9 mouse cellular contexts compared by ENCODE assay signal in genomic region chr4:13265755-13266154, GRCm38 (mm10).
A peak's percentile ranks its signal among the peaks of the same experiment; 100 is the strongest.
DNase-seq lines count a peak whose midpoint lies in the region; ATAC-seq and TF ChIP-seq lines count a peak whose summit lies in the region.
"Had no signal": no experiment of that assay in that cellular context is flagged by ENCODE, and none has a peak within 500 bp of the region (broad histone marks: within the 10 kb centered on the region; RNA-seq: fewer than 3 reads in every experiment).

No protein-coding gene starts in this region.

- H3K36me3 ChIP-seq in hindbrain, postnatal 0 days (ENCODE audit: insufficient read depth, low read length), result no peaks in the 10 kb centered on the region
- no peaks in the 10 kb centered on the region for H3K36me3 ChIP-seq in hindbrain, embryonic 16.5 days (ENCODE audit: control insufficient read depth, insufficient read depth, low read length)
- H3K36me3 ChIP-seq in embryonic facial prominence, embryonic 14.5 days (ENCODE audit: control insufficient read depth, insufficient read depth, low read length), result no peaks in the 10 kb centered on the region

- intact Hi-C loops in heart, postnatal 14 days (cut with DNase I), result loop anchor here (5.0 kb wide), 1 partner anchor 38 kb away; no protein-coding TSS in a partner anchor

- no peak for TF ChIP-seq CTCF in hindbrain, postnatal 0 days (IDR thresholded peaks at IDR 0.05; ENCODE audit: low read depth)

- no peak overlapping the region for H3K27ac ChIP-seq in hindbrain, postnatal 0 days
- H3K27ac ChIP-seq in hindbrain, embryonic 16.5 days (ENCODE audit: low read depth, low read length), result no peak overlapping the region
- H3K27ac ChIP-seq in embryonic facial prominence, embryonic 14.5 days (replicated peaks; ENCODE audit: low read depth, low read length), result no peak overlapping the region

- ATAC-seq in hindbrain, postnatal 0 days, result 0 out of 2 replicates have a peak, but pooled peaks have one; percentile 32
- ATAC-seq in hindbrain, embryonic 16.5 days, result no peak
- no peak for ATAC-seq in embryonic facial prominence, embryonic 14.5 days (ENCODE audit: low read depth)
- no peak for ATAC-seq in granulocyte monocyte progenitor cell, adult 5-6 weeks (replicated peaks; ENCODE audit: poor library complexity, severe bottlenecking)
- ATAC-seq: Patski had no signal

- H3K4me1 ChIP-seq in hindbrain, postnatal 0 days (ENCODE audit: insufficient read depth, low read length), result no peaks in the 10 kb centered on the region; the same call in 1 of the 2 replicates
- H3K4me1 ChIP-seq in hindbrain, embryonic 16.5 days (ENCODE audit: control insufficient read depth, insufficient read depth, low read depth, low read length), result no peaks in the 10 kb centered on the region
- H3K4me1 ChIP-seq in embryonic facial prominence, embryonic 14.5 days (ENCODE audit: control insufficient read depth, insufficient read depth, low read length), result peaks cover 10% of the 10 kb centered on the region

- H3K4me3 ChIP-seq in hindbrain, postnatal 0 days (ENCODE audit: low read length), result no peak overlapping the region
- no peak overlapping the region for H3K4me3 ChIP-seq in hindbrain, embryonic 16.5 days (ENCODE audit: low read length)
- H3K4me3 ChIP-seq in embryonic facial prominence, embryonic 14.5 days (ENCODE audit: low read depth, low read length), result no peak overlapping the region

- 30% methylated on average over 4 of the region's 4 CpGs for WGBS in hindbrain, postnatal 0 days
- 41% methylated on average over 4 of the region's 4 CpGs for WGBS in hindbrain, embryonic 16.5 days
- WGBS in embryonic facial prominence, embryonic 14.5 days, result 19% methylated on average over 4 of the region's 4 CpGs

- H3K9me3 ChIP-seq in hindbrain, postnatal 0 days (ENCODE audit: low read length), result no peaks in the 10 kb centered on the region
- H3K9me3 ChIP-seq in hindbrain, embryonic 16.5 days (ENCODE audit: control insufficient read depth, low read length), result no peaks in the 10 kb centered on the region
- no peaks in the 10 kb centered on the region for H3K9me3 ChIP-seq in embryonic facial prominence, embryonic 14.5 days (ENCODE audit: control insufficient read depth, low read length)

- no peak for DNase-seq in hindbrain, postnatal 0 days (ENCODE audit: low spot score)
- peak; percentile 39 for DNase-seq in embryonic facial prominence, embryonic 14.5 days (ENCODE audit: low spot score)
- peak; percentile 19 to 35 for DNase-seq in heart, postnatal 14 days
- DNase-seq in lung, postnatal 25 days (ENCODE audit: low spot score), result peak; percentile 57
- DNase-seq in frontal cortex, postnatal 36 days (ENCODE audit: low spot score in 2 of 2), result no peak
- DNase-seq in ovary, postnatal 14 days (ENCODE audit: low spot score), result no peak

- no peak overlapping the region for H3K9ac ChIP-seq in hindbrain, postnatal 0 days (replicated peaks; ENCODE audit: low read length)
- no peak overlapping the region for H3K9ac ChIP-seq in hindbrain, embryonic 16.5 days (ENCODE audit: low read depth, low read length)
- H3K9ac ChIP-seq in embryonic facial prominence, embryonic 14.5 days (ENCODE audit: low read depth, low read length), result no peak overlapping the region

- H3K4me2 ChIP-seq in hindbrain, postnatal 0 days (ENCODE audit: low read depth, low read length), result no peak overlapping the region
- no peak overlapping the region for H3K4me2 ChIP-seq in hindbrain, embryonic 16.5 days (ENCODE audit: low read length)
- H3K4me2 ChIP-seq in embryonic facial prominence, embryonic 14.5 days (ENCODE audit: low read depth, low read length), result no peak overlapping the region

- no peaks in the 10 kb centered on the region for H3K27me3 ChIP-seq in hindbrain, postnatal 0 days (ENCODE audit: insufficient read depth, low read length)
- H3K27me3 ChIP-seq in hindbrain, embryonic 16.5 days (replicated peaks; ENCODE audit: control insufficient read depth, insufficient read depth, low read length), result no peaks in the 10 kb centered on the region
- no peaks in the 10 kb centered on the region for H3K27me3 ChIP-seq in embryonic facial prominence, embryonic 14.5 days (replicated peaks; ENCODE audit: control insufficient read depth, insufficient read depth, low read length)
- H3K27me3 ChIP-seq: Patski had no signal

Comparison
In these comparisons a context has a peak if more than half of its experiments do, and no peak if none do; other contexts are left out.
1. DNase-seq: peak in embryonic facial prominence, embryonic 14.5 days (single experiment), heart, postnatal 14 days (2 of 2) and lung, postnatal 25 days (single experiment); none in hindbrain, postnatal 0 days (single experiment), frontal cortex, postnatal 36 days (0 of 2) and ovary, postnatal 14 days (single experiment).